Mouse (Mus musculus): ENCODE measurements around the gene Gm13287. TPM values are rescaled to one million over a fixed set of nuclear protein-coding genes. Genes with fewer than 3 reads are reported as not detected.
A peak's percentile ranks its signal among the peaks of the same experiment; 100 is the strongest.
"Not testable (repeated sequence)": the region's sequence is repeated elsewhere in the genome, so short reads cannot be mapped to it uniquely, and the experiment has no call there.

Gm13287 gene
- polyA plus RNA-seq (2012; ENCODE audit: insufficient read depth, insufficient read length, low replicate concordance, missing spikeins): not detected in 2 replicates

GRCm38 (mm10) chr4:88802954-88803353 is at the start of gene Gm13287:
TSS of gene Gm13287 (plus strand) at chr4:88803254.
- H3K4me1 ChIP-seq (ENCODE audit: control insufficient read depth, insufficient read depth, low read length); H3K4me3 ChIP-seq (ENCODE audit: insufficient read depth, low read depth, low read length); H3K27ac ChIP-seq (ENCODE audit: insufficient read depth, low read depth, low read length): not testable (repeated sequence)
- WGBS: no CpG with 5 or more reads among the region's 29 CpGs

GRCm38 (mm10) chr4:88754818-88755340 is 48.2 kb upstream of the Gm13287 start, which contains the start of gene Gm13271:
TSS of gene Gm13271 (plus strand) at chr4:88754868.
- H3K4me3 ChIP-seq (ENCODE audit: insufficient read depth, low read depth, low read length); H3K4me1 ChIP-seq (ENCODE audit: control insufficient read depth, insufficient read depth, low read length); H3K27ac ChIP-seq (ENCODE audit: insufficient read depth, low read depth, low read length): not testable (repeated sequence)
- WGBS: 80% methylated on average over 15 of the region's 15 CpGs

- 10% methylated on average over 29 of the region's 31 CpGs for WGBS
- H3K27ac ChIP-seq (ENCODE audit: insufficient read depth, low read depth, low read length): peak overlapping the region; percentile 4; the same call in 1 of the 2 replicates
Measured at GRCm38 (mm10) chr4:88756581-88757513, 46.2 kb upstream of the Gm13287 start.

GRCm38 (mm10) chr4:88757628-88758031 is 45.4 kb upstream of the Gm13287 start:
- under 1% methylated on average over 19 of the region's 21 CpGs for WGBS
- H3K4me1 ChIP-seq (ENCODE audit: control insufficient read depth, insufficient read depth, low read length); H3K27ac ChIP-seq (ENCODE audit: insufficient read depth, low read depth, low read length): not testable (repeated sequence)
- peak; percentile 55 for TF ChIP-seq CTCF (IDR thresholded peaks at IDR 0.05; ENCODE audit: insufficient read depth, low read depth, low read length)
- peak overlapping the region; percentile 43 for H3K4me3 ChIP-seq (ENCODE audit: insufficient read depth, low read depth, low read length)

More at GRCm38 (mm10) chr4:88756581-88757513, 46.2 kb upstream of the Gm13287 start:
- not testable (repeated sequence) for H3K4me1 ChIP-seq (ENCODE audit: control insufficient read depth, insufficient read depth, low read length)
- peak overlapping the region; percentile 43 for H3K4me3 ChIP-seq (ENCODE audit: insufficient read depth, low read depth, low read length)

- WGBS: 88% methylated on average over 9 of the region's 9 CpGs
- not testable (repeated sequence) for H3K4me3 ChIP-seq (ENCODE audit: insufficient read depth, low read depth, low read length); H3K27ac ChIP-seq (ENCODE audit: insufficient read depth, low read depth, low read length); H3K4me1 ChIP-seq (ENCODE audit: control insufficient read depth, insufficient read depth, low read length)
Measured at GRCm38 (mm10) chr4:88758751-88759150, 44.3 kb upstream of the Gm13287 start.

- WGBS: 28% methylated on average over 10 of the region's 14 CpGs
- not testable (repeated sequence) for H3K27ac ChIP-seq (ENCODE audit: insufficient read depth, low read depth, low read length); H3K4me1 ChIP-seq (ENCODE audit: control insufficient read depth, insufficient read depth, low read length)
- H3K4me3 ChIP-seq (ENCODE audit: insufficient read depth, low read depth, low read length): peak within 1 kb of the TSS; percentile 40
Measured at GRCm38 (mm10) chr4:88759610-88760268, 43.3 kb upstream of the Gm13287 start, which contains the start of gene Gm13283. TSS of gene Gm13283 (plus strand) at chr4:88760119.

- H3K4me1 ChIP-seq (ENCODE audit: control insufficient read depth, insufficient read depth, low read length); H3K27ac ChIP-seq (ENCODE audit: insufficient read depth, low read depth, low read length): not testable (repeated sequence)
- WGBS: under 1% methylated on average over 23 of the region's 28 CpGs
- H3K4me3 ChIP-seq (ENCODE audit: insufficient read depth, low read depth, low read length): peak overlapping the region; percentile 40
Measured at GRCm38 (mm10) chr4:88760431-88760830, 42.6 kb upstream of the Gm13287 start.

- not testable (repeated sequence) for H3K4me1 ChIP-seq (ENCODE audit: control insufficient read depth, insufficient read depth, low read length); H3K4me3 ChIP-seq (ENCODE audit: insufficient read depth, low read depth, low read length); H3K27ac ChIP-seq (ENCODE audit: insufficient read depth, low read depth, low read length)
- 84% methylated on average over 6 of the region's 8 CpGs for WGBS
Measured at GRCm38 (mm10) chr4:88761776-88762175, 41.3 kb upstream of the Gm13287 start.

- not testable (repeated sequence) for H3K27ac ChIP-seq (ENCODE audit: insufficient read depth, low read depth, low read length); H3K4me3 ChIP-seq (ENCODE audit: insufficient read depth, low read depth, low read length); H3K4me1 ChIP-seq (ENCODE audit: control insufficient read depth, insufficient read depth, low read length)
- 72% methylated on average over 9 of the region's 9 CpGs for WGBS
Measured at GRCm38 (mm10) chr4:88762341-88762740, 40.7 kb upstream of the Gm13287 start.

GRCm38 (mm10) chr4:88763384-88764018 is 39.6 kb upstream of the Gm13287 start:
- 3% methylated on average over 42 of the region's 42 CpGs for WGBS
- H3K4me3 ChIP-seq (ENCODE audit: insufficient read depth, low read depth, low read length): peak overlapping the region; percentile 44

GRCm38 (mm10) chr4:88773534-88773933 is 29.5 kb upstream of the Gm13287 start, which contains the start of gene Gm13290:
TSS of gene Gm13290 (plus strand) at chr4:88773834.
- H3K4me1 ChIP-seq (ENCODE audit: control insufficient read depth, insufficient read depth, low read length); H3K27ac ChIP-seq (ENCODE audit: insufficient read depth, low read depth, low read length); H3K4me3 ChIP-seq (ENCODE audit: insufficient read depth, low read depth, low read length): not testable (repeated sequence)
- WGBS: no CpG with 5 or more reads among the region's 32 CpGs

More at GRCm38 (mm10) chr4:88763384-88764018, 39.6 kb upstream of the Gm13287 start:
- not testable (repeated sequence) for H3K4me1 ChIP-seq (ENCODE audit: control insufficient read depth, insufficient read depth, low read length); H3K27ac ChIP-seq (ENCODE audit: insufficient read depth, low read depth, low read length)

- no CpG with 5 or more reads among the region's 29 CpGs for WGBS
- not testable (repeated sequence) for H3K27ac ChIP-seq (ENCODE audit: insufficient read depth, low read depth, low read length); H3K4me1 ChIP-seq (ENCODE audit: control insufficient read depth, insufficient read depth, low read length); H3K4me3 ChIP-seq (ENCODE audit: insufficient read depth, low read depth, low read length)
Measured at GRCm38 (mm10) chr4:88776622-88777021, 26.4 kb upstream of the Gm13287 start, which contains the start of gene Gm13289. TSS of gene Gm13289 (plus strand) at chr4:88776922.

- H3K4me3 ChIP-seq (ENCODE audit: insufficient read depth, low read depth, low read length); H3K27ac ChIP-seq (ENCODE audit: insufficient read depth, low read depth, low read length); H3K4me1 ChIP-seq (ENCODE audit: control insufficient read depth, insufficient read depth, low read length): not testable (repeated sequence)
- no CpG with 5 or more reads among the region's 29 CpGs for WGBS
Measured at GRCm38 (mm10) chr4:88779550-88779949, 23.5 kb upstream of the Gm13287 start, which contains the start of gene Gm13272. TSS of gene Gm13272 (plus strand) at chr4:88779850.

Measured in olfactory bulb, adult 2 months (tissue).